Mouse (Mus musculus) common myeloid progenitor, adult 5-6 weeks (primary cell): Measurements from ENCODE around the gene Jup. TPM values are rescaled to one million over a fixed set of nuclear protein-coding genes. Genes with fewer than 3 reads are reported as not detected.

Experiments
- ATAC-seq: replicated peaks from 2 replicates; pipeline ENCODE4 v1.8.0; 2016; ENCODE audit warnings: low read depth, mild to moderate bottlenecking, moderate TSS enrichment, inconsistent platforms; ENCODE audit not compliant: poor library complexity, severe bottlenecking
- total RNA-seq: library from RNA; stranded (forward); fragments of 200-1000, 187-1606 nt; gene quantifications from 2 replicates; pipeline ENCODE4 v1.2.3, GENCODE M21; 2017

Jup gene
- total RNA-seq, 1 experiment from 2014 or later = 2.5 TPM

GRCm38 (mm10) chr11:100391884-100392345 is 5.6 kb downstream of the Jup start:
- no peak for ATAC-seq

GRCm38 (mm10) chr11:100391081-100391883 is 6.3 kb downstream of the Jup start:
- ATAC-seq = no peak

- no peak for ATAC-seq
Observed at GRCm38 (mm10) chr11:100389931-100390445, 7.6 kb downstream of the Jup start.

- ATAC-seq = no peak
Observed at GRCm38 (mm10) chr11:100388588-100388987, 9.0 kb downstream of the Jup start.

- ATAC-seq = no peak
Observed at GRCm38 (mm10) chr11:100387589-100388375, 9.8 kb downstream of the Jup start.

GRCm38 (mm10) chr11:100387111-100387510 is 10.5 kb downstream of the Jup start:
- ATAC-seq = no peak

- ATAC-seq = no peak
Observed at GRCm38 (mm10) chr11:100386586-100386985, 11.0 kb downstream of the Jup start.

- no peak for ATAC-seq
Observed at GRCm38 (mm10) chr11:100385016-100385415, 12.5 kb downstream of the Jup start.

- ATAC-seq = no peak
Observed at GRCm38 (mm10) chr11:100382682-100383081, 14.9 kb downstream of the Jup start.

GRCm38 (mm10) chr11:100379311-100379710 is 18.3 kb downstream of the Jup start:
- ATAC-seq = no peak

GRCm38 (mm10) chr11:100378446-100378845 is 19.1 kb downstream of the Jup start:
- ATAC-seq = no peak

GRCm38 (mm10) chr11:100377989-100378388 is 19.6 kb downstream of the Jup start:
- ATAC-seq = no peak

GRCm38 (mm10) chr11:100376746-100377389 is 20.7 kb downstream of the Jup start:
- no peak for ATAC-seq

GRCm38 (mm10) chr11:100376005-100376404 is 21.6 kb downstream of the Jup start:
- ATAC-seq = no peak

- no peak for ATAC-seq
Observed at GRCm38 (mm10) chr11:100375127-100375526, 22.4 kb downstream of the Jup start.

- ATAC-seq = peak; percentile 53; the same call in 1 of the 2 replicates
Observed at GRCm38 (mm10) chr11:100371981-100372558, 25.5 kb downstream of the Jup start.

GRCm38 (mm10) chr11:100369822-100370221 is 27.7 kb downstream of the Jup start:
- 0 out of 2 replicates have a peak, but pooled peaks have one; percentile 31 for ATAC-seq

GRCm38 (mm10) chr11:100369145-100369544 is 28.4 kb downstream of the Jup start:
- no peak for ATAC-seq

GRCm38 (mm10) chr11:100362979-100363562 is 34.5 kb downstream of the Jup start:
- peak; percentile 69 for ATAC-seq
